In the genomic region with DNA sequence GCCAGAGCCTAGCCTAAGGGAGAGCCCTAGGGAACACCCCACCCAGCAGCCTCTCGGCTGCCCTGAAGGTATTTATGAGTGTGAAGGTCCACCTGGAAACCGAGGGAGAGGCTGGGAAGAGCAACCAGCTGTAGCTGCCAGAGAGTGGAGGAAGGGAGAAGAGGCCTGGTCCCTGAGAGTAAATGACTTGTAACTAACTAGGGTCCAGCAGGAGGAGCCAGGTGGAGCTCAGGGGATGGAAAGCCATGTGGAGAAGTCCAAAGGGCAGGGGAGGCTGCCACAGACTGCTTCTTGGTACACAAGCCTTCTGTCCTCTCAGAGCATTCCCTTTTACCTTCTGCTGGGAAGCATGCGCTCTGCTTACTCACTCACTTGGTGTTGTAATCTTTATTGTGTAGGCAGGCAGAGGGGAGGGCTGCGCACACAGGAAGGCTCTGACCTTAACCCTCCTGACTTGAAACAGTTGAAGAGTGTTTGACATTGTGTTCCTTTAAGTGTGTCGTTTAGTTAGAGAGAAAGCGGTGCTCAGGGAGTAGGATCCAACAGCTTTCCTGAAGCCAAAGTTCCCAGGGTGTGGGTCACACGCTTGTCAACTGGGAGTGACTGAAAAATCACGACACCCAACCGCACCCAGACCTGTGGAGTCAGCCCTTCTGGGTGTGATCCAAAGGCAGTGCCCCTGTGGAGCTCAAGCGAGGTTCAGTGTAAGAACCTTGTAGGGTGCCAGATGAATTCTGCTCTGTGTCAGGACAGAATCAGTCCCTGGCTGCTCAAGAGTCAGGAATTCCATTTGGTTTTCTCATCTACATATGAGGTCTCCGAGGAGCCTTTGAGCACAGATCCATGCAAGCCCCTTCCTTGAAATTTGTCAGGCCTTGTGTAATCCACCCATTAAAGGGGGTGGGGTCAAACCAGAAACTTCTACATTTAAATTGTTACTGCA, we compare ENCODE assay signal across 7 mouse cellular contexts. TPM values are rescaled to one million over a fixed set of nuclear protein-coding genes. Genes with fewer than 3 reads are reported as not detected.
DNase-seq lines count a peak whose midpoint lies in the region; ATAC-seq and TF ChIP-seq lines count a peak whose summit lies in the region.

No protein-coding gene starts in this region.

- intact Hi-C loops in left cerebral cortex, postnatal 10 days (cut with DNase I), result no loop called here

- TF ChIP-seq POLR2A in thymus, adult 2 months (IDR thresholded peaks at IDR 0.05; ENCODE audit: control insufficient read depth, extremely low read depth, insufficient read depth, low read length, poor library complexity), result no peak

- ATAC-seq in embryonic facial prominence, embryonic 15.5 days (ENCODE audit: insufficient number of reproducible peaks, low FRiP score, low TSS enrichment, low read depth), result no peak
- peak; percentile 96 for ATAC-seq in kidney, embryonic 16.5 days (ENCODE audit: low FRiP score, low TSS enrichment)

- H3K4me3 ChIP-seq in embryonic facial prominence, embryonic 15.5 days (replicated peaks), result no peak overlapping the region
- no peak overlapping the region for H3K4me3 ChIP-seq in kidney, embryonic 16.5 days (ENCODE audit: low read length)
- H3K4me3 ChIP-seq in thymus, adult 2 months (ENCODE audit: control insufficient read depth, insufficient read depth, low read length), result no peak overlapping the region

- peak overlapping the region; percentile 71 for H3K27ac ChIP-seq in embryonic facial prominence, embryonic 15.5 days (replicated peaks)
- peak overlapping the region; percentile 95 for H3K27ac ChIP-seq in kidney, embryonic 16.5 days (ENCODE audit: low read length)
- no peak overlapping the region for H3K27ac ChIP-seq in thymus, adult 2 months (ENCODE audit: control insufficient read depth, insufficient read depth, low read length)

- H3K36me3 ChIP-seq in embryonic facial prominence, embryonic 15.5 days, result no peaks in the 10 kb centered on the region
- peaks cover 6% of the 10 kb centered on the region; the same call in 1 of the 2 replicates for H3K36me3 ChIP-seq in kidney, embryonic 16.5 days (ENCODE audit: insufficient read depth, low read length)
- H3K36me3 ChIP-seq in thymus, adult 2 months (ENCODE audit: control insufficient read depth, insufficient read depth, low read length), result no peaks in the 10 kb centered on the region

- no peaks in the 10 kb centered on the region for H3K9me3 ChIP-seq in embryonic facial prominence, embryonic 15.5 days (replicated peaks)
- no peaks in the 10 kb centered on the region for H3K9me3 ChIP-seq in kidney, embryonic 16.5 days (ENCODE audit: low read length)

- TF ChIP-seq CTCF in thymus, adult 2 months (IDR thresholded peaks at IDR 0.05; ENCODE audit: borderline replicate concordance, control insufficient read depth, extremely low read depth, insufficient read depth, low read length, poor library complexity), result no peak

- H3K4me1 ChIP-seq in embryonic facial prominence, embryonic 15.5 days, result peaks cover 13% of the 10 kb centered on the region
- H3K4me1 ChIP-seq in kidney, embryonic 16.5 days (ENCODE audit: insufficient read depth, low read length), result peaks cover 44% of the 10 kb centered on the region
- H3K4me1 ChIP-seq in thymus, adult 2 months (replicated peaks; ENCODE audit: control insufficient read depth, insufficient read depth, low read length), result peaks cover 10% of the 10 kb centered on the region

- DNase-seq in ZHBTc4 (ENCODE audit: low read depth, low spot score), result peak; percentile 80
- DNase-seq in lung, postnatal 36 days, result peak; percentile 75
- DNase-seq in thymus, adult 2 months, result no peak
- no peak for DNase-seq in thymus, postnatal 10 days (ENCODE audit: low spot score in 2 of 2)
- no peak for DNase-seq in left cerebral cortex, postnatal 10 days (ENCODE audit: extremely low spot score in 1 of 2, low spot score in 2 of 2)

- 50% methylated on average over 11 of the region's 11 CpGs for WGBS in embryonic facial prominence, embryonic 15.5 days
- WGBS in kidney, embryonic 16.5 days, result 33% methylated on average over 11 of the region's 11 CpGs
- WGBS in thymus, adult 2 months, result 84% methylated on average over 11 of the region's 11 CpGs

- no peak overlapping the region for H3K9ac ChIP-seq in embryonic facial prominence, embryonic 15.5 days
- no peak overlapping the region; the same call in none of the 2 replicates for H3K9ac ChIP-seq in kidney, embryonic 16.5 days (replicated peaks; ENCODE audit: low read length)

- H3K4me2 ChIP-seq in embryonic facial prominence, embryonic 15.5 days (replicated peaks), result no peak overlapping the region
- peak overlapping the region; percentile 8; the same call in 1 of the 2 replicates for H3K4me2 ChIP-seq in kidney, embryonic 16.5 days (replicated peaks; ENCODE audit: low read depth, low read length)

- H3K27me3 ChIP-seq in embryonic facial prominence, embryonic 15.5 days, result no peaks in the 10 kb centered on the region
- H3K27me3 ChIP-seq in kidney, embryonic 16.5 days (ENCODE audit: insufficient read depth, low read length), result no peaks in the 10 kb centered on the region
- H3K27me3 ChIP-seq in thymus, adult 2 months (ENCODE audit: control insufficient read depth, insufficient read depth, low read length), result no peaks in the 10 kb centered on the region

RNA-seq across cellular contexts. Expression of a gene that starts 14.6 kb away (rescaled TPM):
- 84.2 and 93.6 TPM in 2 replicates for polyA plus RNA-seq in embryonic facial prominence, embryonic 15.5 days (2015; fragmentation: Nextera tagmentation; extraction: Ambion mirVana)
- 111 and 119 TPM in 2 replicates for polyA plus RNA-seq in kidney, embryonic 16.5 days (2015; fragmentation: Nextera tagmentation; extraction: Ambion mirVana)
- polyA plus RNA-seq in thymus, adult 2 months (2012; rRNA removed), result 8.0 and 10.8 TPM in 2 replicates
- 10 to 100 TPM; 75.7 to 86.9 TPM for total RNA-seq in left cerebral cortex, postnatal 10 days (2021)

Comparison
In these comparisons a context has a peak if more than half of its experiments do, and no peak if none do; other contexts are left out.
1. DNase-seq: peak in ZHBTc4 (single experiment) and lung, postnatal 36 days (single experiment); none in thymus, adult 2 months (single experiment), thymus, postnatal 10 days (0 of 2) and left cerebral cortex, postnatal 10 days (0 of 2).